Mouse (Mus musculus) megakaryocyte-erythroid progenitor cell, adult 5 weeks (primary cell): ENCODE data around the gene Hephl1. TPM values are rescaled to one million over a fixed set of nuclear protein-coding genes. Genes with fewer than 3 reads are reported as not detected.

ENCODE experiments used
- polyA plus RNA-seq: library from polyadenylated mRNA; stranded (reverse); fragments of >175 nt; gene quantifications from 2 replicates; pipeline ENCODE4 v1.2.3, GENCODE M21; 2012

Hephl1 gene
- polyA plus RNA-seq, result not detected in 2 replicates

DNA sequence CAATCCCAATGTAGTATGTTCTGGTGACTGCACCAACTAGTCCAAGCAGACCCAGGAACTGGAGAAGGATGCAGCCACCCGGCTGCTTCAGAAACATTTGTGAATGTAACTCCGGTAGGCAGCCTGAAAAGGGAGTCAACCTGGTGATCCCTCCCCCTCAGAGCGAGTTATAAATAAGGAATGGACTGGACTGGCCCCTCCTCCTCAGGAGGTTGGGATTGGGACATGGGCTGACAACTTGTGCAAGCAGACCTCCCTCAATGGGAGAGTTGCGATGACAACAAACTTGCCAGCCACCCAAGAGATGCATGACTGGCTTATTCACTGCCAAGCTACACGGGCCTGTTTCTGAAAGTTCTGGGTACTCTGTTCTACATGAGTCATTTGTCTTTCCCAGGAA lies at the start of gene Hephl1:
Gene Hephl1 (minus strand): TSS at position 101 of the 400 bp plus-strand sequence.

DNA sequence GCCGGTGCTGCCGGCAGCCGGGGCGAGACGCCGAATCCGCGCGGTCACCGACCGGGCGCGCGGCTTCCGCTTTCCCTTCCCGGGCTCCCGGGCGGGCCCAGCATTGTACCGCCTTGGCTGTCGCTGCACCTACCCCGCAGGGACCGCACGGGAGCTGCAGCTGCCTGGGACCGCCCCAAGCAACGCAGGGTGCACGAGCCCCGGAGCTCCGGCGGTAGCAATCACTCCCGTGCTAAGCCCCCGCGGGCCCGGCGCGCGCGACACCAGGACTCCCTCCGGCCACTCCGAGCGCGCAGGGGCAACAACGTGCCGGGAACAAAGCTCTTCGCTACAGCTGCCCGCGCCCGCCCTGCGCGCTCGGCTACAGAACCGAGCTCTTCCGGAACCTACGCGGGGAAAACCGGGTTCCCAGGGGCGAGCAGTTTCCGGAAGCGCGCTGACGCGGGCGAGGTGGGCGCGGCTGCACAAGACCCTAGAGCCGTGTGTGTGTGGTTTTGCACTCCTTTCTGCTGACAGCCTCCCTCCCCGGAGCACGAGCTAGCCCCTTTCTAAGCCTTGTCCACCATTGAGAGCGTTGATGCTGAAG lies 66.7 kb downstream of the Hephl1 start, which contains the start of gene Panx1:
Gene Panx1 (minus strand): TSS at position 395 of the 586 bp plus-strand sequence.

Other genes with a start within 250 kb of the Hephl1 start
- gene Izumo1r, start 208.2 kb downstream of the Hephl1 start, polyA plus RNA-seq, result 0.23 TPM in 1 of 2 replicates, not detected in the other
- gene Panx1, start 66.6 kb downstream of the Hephl1 start, polyA plus RNA-seq, result 13.2 and 14.9 TPM in 2 replicates
- not detected in 2 replicates for gene Vstm5, start 126.9 kb upstream of the Hephl1 start, polyA plus RNA-seq
- gene Med17, start 167.8 kb upstream of the Hephl1 start, polyA plus RNA-seq, result 12.9 and 14.6 TPM in 2 replicates
- 28.1 and 28.8 TPM in 2 replicates for gene Taf1d, start 194.1 kb upstream of the Hephl1 start, polyA plus RNA-seq
- 1.5 and 1.9 TPM in 2 replicates for gene 4931406C07Rik, start 194.3 kb upstream of the Hephl1 start, polyA plus RNA-seq
- 3.8 and 4.0 TPM in 2 replicates for gene Cep295, start 245.7 kb upstream of the Hephl1 start, polyA plus RNA-seq